In the genomic region with DNA sequence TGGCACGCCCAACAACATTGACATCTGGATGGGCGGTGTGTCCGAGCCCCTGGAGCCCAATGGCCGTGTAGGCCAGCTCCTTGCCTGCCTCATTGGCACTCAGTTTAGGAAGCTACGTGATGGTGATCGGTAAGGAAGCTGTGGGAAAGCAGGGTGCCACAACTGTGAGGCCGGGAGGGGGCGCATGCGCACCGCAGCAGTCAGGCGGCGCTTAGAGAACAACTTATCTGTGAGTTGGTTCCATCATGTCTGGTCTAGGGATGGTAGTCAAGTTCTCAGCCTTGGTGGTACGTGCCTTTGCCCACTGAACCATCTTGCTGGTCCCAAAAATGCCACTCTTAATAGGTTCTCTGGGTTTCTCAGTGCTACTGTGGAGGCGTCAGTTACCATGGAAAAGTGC, we compare ENCODE assay signal across 11 mouse cellular contexts. TPM values are rescaled to one million over a fixed set of nuclear protein-coding genes. Genes with fewer than 3 reads are reported as not detected.
DNase-seq lines count a peak whose midpoint lies in the region; ATAC-seq lines count a peak whose summit lies in the region.
"Had no signal": no experiment of that assay in that cellular context is flagged by ENCODE, and none has a peak within 500 bp of the region (broad histone marks: within the 10 kb centered on the region; RNA-seq: fewer than 3 reads in every experiment).

No protein-coding gene starts in this region.

- 0 out of 2 replicates have a peak, but pooled peaks have one; percentile 37 for ATAC-seq in limb, embryonic 12.5 days (ENCODE audit: insufficient number of reproducible peaks, insufficient read depth, low FRiP score, low TSS enrichment, low read depth)

- H3K27me3 ChIP-seq in limb, embryonic 12.5 days, result 0 out of 2 replicates have a peak, but pooled peaks cover 2% of the 10 kb centered on the region

- no peak overlapping the region for H3K27ac ChIP-seq in limb, embryonic 12.5 days

- no peak overlapping the region for H3K4me2 ChIP-seq in limb, embryonic 12.5 days

- no peaks in the 10 kb centered on the region for H3K36me3 ChIP-seq in limb, embryonic 12.5 days

- no peak overlapping the region for H3K9ac ChIP-seq in limb, embryonic 12.5 days (replicated peaks)

- no peaks in the 10 kb centered on the region for H3K9me3 ChIP-seq in limb, embryonic 12.5 days

- WGBS in limb, embryonic 12.5 days, result 41% methylated on average over 14 of the region's 14 CpGs

- 0 out of 2 replicates have a peak, but pooled peaks cover 3% of the 10 kb centered on the region for H3K4me1 ChIP-seq in limb, embryonic 12.5 days (replicated peaks)

- DNase-seq in adrenal gland, adult 2 months, result peak; percentile 11
- DNase-seq in adrenal gland, adult 8-10 months, result no peak
- DNase-seq in layer of hippocampus, adult 11-12 months (ENCODE audit: low spot score), result peak; percentile 50
- DNase-seq in layer of hippocampus, adult 9-10 months (ENCODE audit: low spot score), result no peak
- DNase-seq in ZHBTc4 (ENCODE audit: low read depth, low spot score), result peak; percentile 83
- DNase-seq in frontal cortex, postnatal 10 days (ENCODE audit: low spot score in 2 of 2), result no peak
- DNase-seq in gastrocnemius, postnatal 10 days, result no peak

- no peak overlapping the region for H3K4me3 ChIP-seq in limb, embryonic 12.5 days (replicated peaks)
- H3K4me3 ChIP-seq: erythroblast, embryonic 14.5 days had no signal

RNA-seq across cellular contexts. Expression of a gene that starts 9.2 kb away (rescaled TPM):
- total RNA-seq in adrenal gland, adult 2 months (2021), result under 1 TPM in 1 of 2 experiments, not detected in 1; 0.29 TPM
- polyA plus RNA-seq in adrenal gland, adult 2 months (2012; rRNA removed), result not detected in 2 replicates
- total RNA-seq in adrenal gland, adult 8-10 months (2022), result not detected
- 1.7 and 2.6 TPM in 2 replicates for polyA plus RNA-seq in limb, embryonic 12.5 days (2016; fragmentation: Nextera tagmentation; extraction: Ambion mirVana)
- 1 to 10 TPM in 1 of 2 experiments, not detected in 1; 4.4 TPM for total RNA-seq in gastrocnemius, postnatal 10 days (2021)
- total RNA-seq: left cerebral cortex, postnatal 14 days had no signal
- polyA plus RNA-seq: C2C12 had no signal

RNA-seq across cellular contexts. Expression of a gene that starts 25.5 kb away (rescaled TPM):
- total RNA-seq in adrenal gland, adult 2 months (2021), result not detected
- polyA plus RNA-seq in adrenal gland, adult 2 months (2012; rRNA removed), result not detected in 2 replicates
- total RNA-seq in adrenal gland, adult 8-10 months (2022), result not detected
- polyA plus RNA-seq in limb, embryonic 12.5 days (2016; fragmentation: Nextera tagmentation; extraction: Ambion mirVana), result 0.09 TPM in 1 of 2 replicates, not detected in the other
- not detected for total RNA-seq in gastrocnemius, postnatal 10 days (2021)
- polyA plus RNA-seq: C2C12; erythroblast, embryonic 14.5 days had no signal

RNA-seq across cellular contexts. Expression of a gene that starts 42.3 kb away (rescaled TPM):
- 1 to 10 TPM; 3.3 to 4.6 TPM for total RNA-seq in adrenal gland, adult 2 months (2021)
- 6.6 and 9.7 TPM in 2 replicates for polyA plus RNA-seq in adrenal gland, adult 2 months (2012; rRNA removed)
- total RNA-seq in adrenal gland, adult 8-10 months (2022), result 10 to 100 TPM in 2 of 4 experiments, 1 to 10 TPM in 2; 5.9 to 32.3 (median 18.0) TPM
- polyA plus RNA-seq in limb, embryonic 12.5 days (2016; fragmentation: Nextera tagmentation; extraction: Ambion mirVana), result 5.7 and 5.9 TPM in 2 replicates
- under 1 TPM; 0.27 to 0.38 TPM for total RNA-seq in gastrocnemius, postnatal 10 days (2021)
- polyA plus RNA-seq: C2C12 had no signal

RNA-seq across cellular contexts. Expression of a gene that starts 50.4 kb away (rescaled TPM):
- total RNA-seq in adrenal gland, adult 2 months (2021), result 10 to 100 TPM in 1 of 2 experiments, 1 to 10 TPM in 1; 6.6 to 11.9 TPM
- polyA plus RNA-seq in adrenal gland, adult 2 months (2012; rRNA removed), result 19.2 and 20.7 TPM in 2 replicates
- 10 to 100 TPM; 11.0 to 23.7 (median 15.9) TPM for total RNA-seq in adrenal gland, adult 8-10 months (2022)
- 19.2 and 21.0 TPM in 2 replicates for polyA plus RNA-seq in limb, embryonic 12.5 days (2016; fragmentation: Nextera tagmentation; extraction: Ambion mirVana)
- 1 to 10 TPM; 2.9 to 3.0 TPM for total RNA-seq in gastrocnemius, postnatal 10 days (2021)

Comparison
In these comparisons a context has a peak if more than half of its experiments do, and no peak if none do; other contexts are left out.
1. DNase-seq: peak in adrenal gland, adult 2 months (single experiment), layer of hippocampus, adult 11-12 months (single experiment) and ZHBTc4 (single experiment); none in adrenal gland, adult 8-10 months (single experiment), layer of hippocampus, adult 9-10 months (single experiment), frontal cortex, postnatal 10 days (0 of 2) and gastrocnemius, postnatal 10 days (single experiment).